In genomic region chr4:95105926-95106622, GRCm38 (mm10) we compare ENCODE assay signal across 8 mouse cellular contexts. TPM values are rescaled to one million over a fixed set of nuclear protein-coding genes. Genes with fewer than 3 reads are reported as not detected.
DNase-seq lines count a peak whose midpoint lies in the region; ATAC-seq and TF ChIP-seq lines count a peak whose summit lies in the region.

No protein-coding gene starts in this region.

- peak; percentile 17 for DNase-seq in ovary, adult 18-20 months (ENCODE audit: low spot score)
- no peak for DNase-seq in ovary, postnatal 14 days (ENCODE audit: low spot score)
- DNase-seq in adrenal gland, adult 8-10 months: peak; percentile 54
- peak; percentile 53 for DNase-seq in gastrocnemius, adult 2 months
- DNase-seq in splenic B cell, adult 2 months (ENCODE audit: low read depth, low spot score): peak; percentile 57
- no peak for DNase-seq in layer of hippocampus, postnatal 25 days (ENCODE audit: extremely low spot score in 1 of 2, low spot score in 1 of 2)

- peak overlapping the region; percentile 12; the same call in 1 of the 2 replicates for H3K9ac ChIP-seq in lung, embryonic 16.5 days (ENCODE audit: low read length)

- 21% methylated on average over 16 of the region's 16 CpGs for WGBS in lung, embryonic 16.5 days

- no peak for TF ChIP-seq CTCF in gastrocnemius, adult 2 months (IDR thresholded peaks at IDR 0.05)

- peaks cover 9% of the 10 kb centered on the region for H3K4me1 ChIP-seq in lung, embryonic 16.5 days (replicated peaks; ENCODE audit: control insufficient read depth, insufficient read depth, low read length)

- no peaks in the 10 kb centered on the region; the same call in 1 of the 2 replicates for H3K9me3 ChIP-seq in lung, embryonic 16.5 days (ENCODE audit: control insufficient read depth, low read length)

- no peaks in the 10 kb centered on the region for H3K36me3 ChIP-seq in lung, embryonic 16.5 days (ENCODE audit: control insufficient read depth, insufficient read depth, low read length)
- H3K36me3 ChIP-seq in splenic B cell, adult 2 months (ENCODE audit: control insufficient read depth, insufficient read depth, low read length, poor library complexity, severe bottlenecking): no peaks in the 10 kb centered on the region

- no peaks in the 10 kb centered on the region for H3K27me3 ChIP-seq in lung, embryonic 16.5 days (ENCODE audit: control insufficient read depth, insufficient read depth, low read depth, low read length)
- no peaks in the 10 kb centered on the region for H3K27me3 ChIP-seq in splenic B cell, adult 2 months (ENCODE audit: control insufficient read depth, insufficient read depth, low read length, poor library complexity, severe bottlenecking)

- intact Hi-C loops in gastrocnemius, adult 2 months (cut with DNase I): no loop called here

- peak overlapping the region; percentile 18 for H3K4me3 ChIP-seq in gastrocnemius, adult 2 months
- H3K4me3 ChIP-seq in lung, embryonic 16.5 days (ENCODE audit: low read length): no peak overlapping the region

- peak; percentile 86 for ATAC-seq in inflammation-experienced regulatory T-cells, adult 6 months
- peak; percentile 65 for ATAC-seq in lung, embryonic 16.5 days (ENCODE audit: low read depth)

- H3K4me2 ChIP-seq in lung, embryonic 16.5 days (ENCODE audit: low read depth, low read length): peak overlapping the region; percentile 39

- peak overlapping the region; percentile 65 for H3K27ac ChIP-seq in gastrocnemius, adult 2 months
- peak overlapping the region; percentile 53 for H3K27ac ChIP-seq in lung, embryonic 16.5 days (ENCODE audit: low read length)

RNA-seq across cellular contexts. Expression of gene Jun, which starts 54.1 kb away (rescaled TPM):
- 100 to 1,000 TPM; 127 to 531 (median 331) TPM for total RNA-seq in adrenal gland, adult 8-10 months (2022)
- 10 to 100 TPM; 41.1 to 59.2 TPM for total RNA-seq in gastrocnemius, adult 2 months (2021)
- polyA plus RNA-seq in inflammation-experienced regulatory T-cells, adult 6 months (2017; shearing (Covaris generic)): 10 to 100 TPM in 2 of 3 experiments, 1 to 10 TPM in 1; 7.3 to 33.5 (median 20.9) TPM
- polyA plus RNA-seq in lung, embryonic 16.5 days (2015; fragmentation: Nextera tagmentation; extraction: Ambion mirVana): 110 and 119 TPM in 2 replicates
- total RNA-seq in layer of hippocampus, postnatal 25 days (2021): 100 to 1,000 TPM in 1 of 2 experiments, 10 to 100 TPM in 1; 90.0 to 105 TPM

Comparison
In these comparisons a context has a peak if more than half of its experiments do, and no peak if none do; other contexts are left out.
1. DNase-seq: peak in ovary, adult 18-20 months (single experiment), adrenal gland, adult 8-10 months (single experiment), gastrocnemius, adult 2 months (single experiment) and splenic B cell, adult 2 months (single experiment); none in ovary, postnatal 14 days (single experiment) and layer of hippocampus, postnatal 25 days (0 of 2).